Mouse (Mus musculus) testis, adult 2 months (tissue): ENCODE results near the gene Cfap299. TPM values are rescaled to one million over a fixed set of nuclear protein-coding genes. Genes with fewer than 3 reads are reported as not detected.

Experiments used
- H3K27ac ChIP-seq: fragments of 200-500 bp; 2 replicates; pipeline ENCODE4 v1.5.1; 2012; ENCODE audit warnings: low read depth, low read length; ENCODE audit not compliant: control insufficient read depth, insufficient read depth
- H3K27me3 ChIP-seq: fragments of 200-500 bp; 2 replicates; pipeline ENCODE4 v1.6.1; 2012; ENCODE audit warnings: mild to moderate bottlenecking, low read length, moderate library complexity; ENCODE audit not compliant: control insufficient read depth, insufficient read depth
- H3K36me3 ChIP-seq: fragments of 200-500 bp; 2 replicates; pipeline ENCODE4 v1.6.1; 2012; ENCODE audit warnings: mild to moderate bottlenecking, low read length; ENCODE audit not compliant: control insufficient read depth, insufficient read depth
- H3K4me1 ChIP-seq: fragments of 200-500 bp; 2 replicates; pipeline ENCODE4 v1.6.1; 2012; ENCODE audit warnings: low read length; ENCODE audit not compliant: control insufficient read depth, insufficient read depth
- H3K4me3 ChIP-seq: fragments of 200-500 bp; 2 replicates; pipeline ENCODE4 v1.5.1; 2012; ENCODE audit warnings: low read depth, mild to moderate bottlenecking, low read length, moderate library complexity, mixed read lengths; ENCODE audit not compliant: control insufficient read depth
- CTCF ChIP-seq: fragments of 200-500 bp; IDR thresholded peaks from 2 replicates; pipeline ENCODE4 v1.5.1; 2012; ENCODE audit warnings: low read depth, mild to moderate bottlenecking, inconsistent platforms, low read length, moderate library complexity; ENCODE audit not compliant: control insufficient read depth, insufficient read depth, insufficient replicate concordance
- POLR2A ChIP-seq: fragments of 200-500 bp; IDR thresholded peaks from 2 replicates; pipeline ENCODE4 v1.6.1; 2012; ENCODE audit warnings: low read depth, mild to moderate bottlenecking, inconsistent platforms, low read length, moderate library complexity; ENCODE audit not compliant: control insufficient read depth
- polyA plus RNA-seq: library from polyadenylated mRNA; depleted of rRNA; stranded (reverse); fragments of >200 nt; gene quantifications from 2 replicates; pipeline ENCODE4 v1.2.3, GENCODE M21; 2012

Cfap299 gene
- polyA plus RNA-seq, 1 experiment: 62.1 TPM

- no peaks in the 10 kb centered on the region for H3K27me3 ChIP-seq
- no peak overlapping the region for H3K4me3 ChIP-seq
- no peaks in the 10 kb centered on the region for H3K4me1 ChIP-seq
- H3K36me3 ChIP-seq: no peaks in the 10 kb centered on the region
- TF ChIP-seq CTCF (no peak), POLR2A (no peak)
- H3K27ac ChIP-seq: no peak overlapping the region
Observed at GRCm38 (mm10) chr5:98380360-98380759, 51.3 kb downstream of the Cfap299 start.

GRCm38 (mm10) chr5:98387054-98387453 lies 58.0 kb downstream of the Cfap299 start:
- H3K36me3 ChIP-seq: no peaks in the 10 kb centered on the region
- H3K27me3 ChIP-seq: no peaks in the 10 kb centered on the region
- TF ChIP-seq CTCF: no peak
- TF ChIP-seq POLR2A: no peak
- H3K27ac ChIP-seq: no peak overlapping the region
- H3K4me1 ChIP-seq: no peaks in the 10 kb centered on the region
- H3K4me3 ChIP-seq: no peak overlapping the region

- Histone ChIP-seq H3K4me3 (no peak overlapping the region), H3K27ac (no peak overlapping the region), H3K36me3 (no peaks in the 10 kb centered on the region), H3K4me1 (no peaks in the 10 kb centered on the region), H3K27me3 (no peaks in the 10 kb centered on the region)
- TF ChIP-seq CTCF: no peak
- no peak for TF ChIP-seq POLR2A
Observed at GRCm38 (mm10) chr5:98402165-98402564, 73.1 kb downstream of the Cfap299 start.

- Histone ChIP-seq H3K4me3 (no peak overlapping the region), H3K4me1 (no peaks in the 10 kb centered on the region; the same call in 1 of the 2 replicates), H3K27ac (no peak overlapping the region), H3K27me3 (no peaks in the 10 kb centered on the region), H3K36me3 (no peaks in the 10 kb centered on the region)
- peak; percentile 40; the same call in 1 of the 2 replicates for TF ChIP-seq CTCF
- TF ChIP-seq POLR2A: no peak
Observed at GRCm38 (mm10) chr5:98410060-98410459, 81.0 kb downstream of the Cfap299 start.

GRCm38 (mm10) chr5:98416385-98417145 lies 87.5 kb downstream of the Cfap299 start:
- Histone ChIP-seq H3K4me3 (no peak overlapping the region), H3K27ac (no peak overlapping the region), H3K27me3 (no peaks in the 10 kb centered on the region), H3K4me1 (no peaks in the 10 kb centered on the region), H3K36me3 (no peaks in the 10 kb centered on the region)
- TF ChIP-seq CTCF: no peak
- TF ChIP-seq POLR2A: no peak

- TF ChIP-seq POLR2A (no peak), CTCF (no peak)
- no peak overlapping the region for H3K27ac ChIP-seq
- H3K27me3 ChIP-seq: no peaks in the 10 kb centered on the region
- no peaks in the 10 kb centered on the region for H3K36me3 ChIP-seq
- no peaks in the 10 kb centered on the region; the same call in 1 of the 2 replicates for H3K4me1 ChIP-seq
- H3K4me3 ChIP-seq: no peak overlapping the region
Observed at GRCm38 (mm10) chr5:98424965-98425364, 95.9 kb downstream of the Cfap299 start.

GRCm38 (mm10) chr5:98426112-98426511 lies 97.0 kb downstream of the Cfap299 start:
- TF ChIP-seq CTCF (no peak), POLR2A (no peak)
- Histone ChIP-seq H3K4me1 (no peaks in the 10 kb centered on the region; the same call in 1 of the 2 replicates), H3K27ac (no peak overlapping the region), H3K36me3 (no peaks in the 10 kb centered on the region), H3K4me3 (no peak overlapping the region), H3K27me3 (no peaks in the 10 kb centered on the region)
